In the genomic region with DNA sequence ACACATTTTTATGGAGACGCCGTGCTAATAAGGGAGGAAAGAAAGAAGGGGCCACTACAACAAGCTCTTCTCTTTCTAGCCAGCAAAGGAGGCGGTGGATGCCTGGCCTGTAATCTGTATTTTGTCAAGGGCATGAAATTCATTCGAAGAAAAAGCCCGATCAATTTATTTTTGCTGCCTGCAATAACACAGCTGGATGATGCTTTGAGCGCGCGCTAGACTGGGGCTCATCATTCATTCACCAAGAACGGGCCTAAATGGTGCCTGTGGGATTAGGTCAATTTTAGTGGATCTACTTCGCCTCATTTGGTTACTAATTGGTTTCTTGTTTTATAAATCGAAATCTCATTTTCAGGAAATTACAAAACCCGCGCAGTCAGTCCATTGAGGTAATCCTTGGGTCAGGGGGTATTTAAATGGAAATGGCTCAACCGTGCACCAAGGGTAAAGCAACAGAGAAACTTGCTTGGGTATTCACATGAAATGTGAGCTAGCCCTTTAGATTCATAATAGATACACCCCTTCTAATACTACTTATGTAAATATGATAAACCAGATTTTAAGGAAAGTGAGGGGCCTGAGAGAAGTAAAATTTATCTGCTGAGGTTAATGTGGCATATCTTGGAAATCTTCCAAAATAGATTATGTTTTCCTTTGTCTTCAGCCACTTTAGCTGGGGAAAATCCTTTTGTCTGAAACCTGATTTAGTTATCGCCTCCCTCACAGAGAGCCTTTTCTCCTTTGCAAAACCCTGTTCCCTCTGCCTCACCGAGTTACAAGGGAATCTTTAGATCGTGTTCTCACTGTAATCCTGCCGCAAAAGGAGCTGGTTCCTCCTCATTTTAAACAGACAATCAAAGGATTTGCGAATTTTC, we compare ENCODE assay signal across 16 mouse cellular contexts. TPM values are rescaled to one million over a fixed set of nuclear protein-coding genes. Genes with fewer than 3 reads are reported as not detected.
DNase-seq lines count a peak whose midpoint lies in the region; ATAC-seq and TF ChIP-seq lines count a peak whose summit lies in the region.
"Had no signal": no experiment of that assay in that cellular context is flagged by ENCODE, and none has a peak within 500 bp of the region (broad histone marks: within the 10 kb centered on the region; RNA-seq: fewer than 3 reads in every experiment).

No protein-coding gene starts in this region.

- H3K9ac ChIP-seq in embryonic facial prominence, embryonic 11.5 days (replicated peaks; ENCODE audit: low read length) = no peak overlapping the region
- H3K9ac ChIP-seq: liver, postnatal 0 days had no signal

- H3K4me1 ChIP-seq in embryonic facial prominence, embryonic 11.5 days (ENCODE audit: control insufficient read depth, insufficient read depth, low read length) = no peaks in the 10 kb centered on the region
- peaks cover 19% of the 10 kb centered on the region; the same call in 1 of the 2 replicates for H3K4me1 ChIP-seq in embryonic facial prominence, embryonic 10.5 days
- H3K4me1 ChIP-seq in E14TG2a.4 (replicated peaks; ENCODE audit: low read depth, low read length) = peaks cover 42% of the 10 kb centered on the region

- no peak overlapping the region for H3K4me2 ChIP-seq in embryonic facial prominence, embryonic 11.5 days (ENCODE audit: low read depth, low read length)

- no peaks in the 10 kb centered on the region for H3K36me3 ChIP-seq in embryonic facial prominence, embryonic 11.5 days (replicated peaks; ENCODE audit: control insufficient read depth, insufficient read depth, low read depth, low read length)
- no peaks in the 10 kb centered on the region for H3K36me3 ChIP-seq in embryonic facial prominence, embryonic 10.5 days (replicated peaks)
- no peaks in the 10 kb centered on the region for H3K36me3 ChIP-seq in E14TG2a.4 (ENCODE audit: insufficient read depth, low read length)

- intact Hi-C loops in left cerebral cortex, postnatal 25 days (cut with DNase I) = loop anchor here (5.0 kb wide), 1 partner anchor 370 kb away; no protein-coding TSS in a partner anchor
- intact Hi-C loops in left cerebral cortex, postnatal 4 days (cut with DNase I) = loop anchor here (5.0 kb wide), 1 partner anchor 390 kb away; no protein-coding TSS in a partner anchor

- WGBS in embryonic facial prominence, embryonic 11.5 days = under 1% methylated on average over 19 of the region's 19 CpGs
- 1% methylated on average over 19 of the region's 19 CpGs for WGBS in embryonic facial prominence, embryonic 10.5 days

- DNase-seq in embryonic facial prominence, embryonic 11.5 days (ENCODE audit: low spot score) = peak; percentile 30
- DNase-seq in embryonic facial prominence, embryonic 10.5 days (ENCODE audit: low spot score) = no peak
- DNase-seq in left cerebral cortex, postnatal 25 days (ENCODE audit: low spot score in 2 of 2) = peak; percentile 31
- DNase-seq in left cerebral cortex, postnatal 4 days = no peak
- peak; percentile 6 for DNase-seq in induced T-regulatory cell, adult 2 months (ENCODE audit: low read depth)
- no peak for DNase-seq in thymus, postnatal 4 days
- no peak for DNase-seq in gastrocnemius, adult 18-20 months (ENCODE audit: low spot score)
- DNase-seq: cerebellum, adult 9-11 months; liver, postnatal 0 days; thymus, adult 18-20 months had no signal

- TF ChIP-seq CTCF in E14TG2a.4 (conservative IDR thresholded peaks at IDR 0.05; ENCODE audit: low read length) = no peak

- H3K4me3 ChIP-seq in embryonic facial prominence, embryonic 11.5 days (ENCODE audit: low read depth, low read length) = no peak overlapping the region
- no peak overlapping the region; the same call in 1 of the 2 replicates for H3K4me3 ChIP-seq in embryonic facial prominence, embryonic 10.5 days
- H3K4me3 ChIP-seq in E14TG2a.4 (replicated peaks; ENCODE audit: low read length) = peak overlapping the region; percentile 61; the same call in 1 of the 2 replicates
- H3K4me3 ChIP-seq: layer of hippocampus, adult 2 months had no signal

- H3K27ac ChIP-seq in embryonic facial prominence, embryonic 11.5 days (replicated peaks; ENCODE audit: low read depth, low read length) = no peak overlapping the region
- H3K27ac ChIP-seq in embryonic facial prominence, embryonic 10.5 days (replicated peaks) = no peak overlapping the region
- H3K27ac ChIP-seq: hindbrain, postnatal 0 days; layer of hippocampus, adult 2 months had no signal

- ATAC-seq in embryonic facial prominence, embryonic 11.5 days (replicated peaks; ENCODE audit: insufficient number of reproducible peaks, low FRiP score, low TSS enrichment, low read depth) = no peak
- ATAC-seq: activated CD4-positive, CD25-positive, alpha-beta regulatory T cell, adult 4 months; liver, postnatal 0 days had no signal

- peaks cover 42% of the 10 kb centered on the region for H3K27me3 ChIP-seq in embryonic facial prominence, embryonic 11.5 days (ENCODE audit: control insufficient read depth, insufficient read depth, low read length)
- H3K27me3 ChIP-seq in embryonic facial prominence, embryonic 10.5 days (replicated peaks; ENCODE audit: low read depth, poor library complexity, severe bottlenecking) = peaks cover 100% of the 10 kb centered on the region
- peaks cover 87% of the 10 kb centered on the region for H3K27me3 ChIP-seq in E14TG2a.4 (ENCODE audit: insufficient read depth, low read length)

- H3K9me3 ChIP-seq in embryonic facial prominence, embryonic 11.5 days (replicated peaks; ENCODE audit: control insufficient read depth, low read length) = no peaks in the 10 kb centered on the region
- H3K9me3 ChIP-seq in embryonic facial prominence, embryonic 10.5 days = no peaks in the 10 kb centered on the region
- no peaks in the 10 kb centered on the region for H3K9me3 ChIP-seq in E14TG2a.4 (ENCODE audit: low read length)

RNA-seq across cellular contexts. Expression of a gene that starts 7.3 kb away (rescaled TPM):
- polyA plus RNA-seq in embryonic facial prominence, embryonic 11.5 days (2014; fragmentation: Nextera tagmentation; extraction: Ambion mirVana) = 0.67 and 1.8 TPM in 2 replicates
- 0.47 and 0.81 TPM in 2 replicates for polyA plus RNA-seq in embryonic facial prominence, embryonic 10.5 days (2016; fragmentation: Nextera tagmentation; extraction: Ambion mirVana)
- total RNA-seq in left cerebral cortex, postnatal 25 days (2021) = under 1 TPM; 0.32 to 0.69 TPM
- 1 to 10 TPM in 1 of 2 experiments, under 1 TPM in 1; 0.10 to 1.0 TPM for total RNA-seq in left cerebral cortex, postnatal 4 days (2021)
- total RNA-seq in gastrocnemius, adult 18-20 months (2021) = under 1 TPM; 0.17 to 0.50 TPM
- total RNA-seq: layer of hippocampus, adult 2 months; MEL had no signal
- polyA plus RNA-seq: liver, postnatal 0 days; spleen, adult 2 months had no signal

Comparison
In these comparisons a context has a peak if more than half of its experiments do, and no peak if none do; other contexts are left out.
1. DNase-seq: peak in embryonic facial prominence, embryonic 11.5 days (single experiment), left cerebral cortex, postnatal 25 days (2 of 2) and induced T-regulatory cell, adult 2 months (single experiment); none in embryonic facial prominence, embryonic 10.5 days (single experiment), left cerebral cortex, postnatal 4 days (single experiment), thymus, postnatal 4 days (single experiment) and gastrocnemius, adult 18-20 months (single experiment).